Mouse (Mus musculus): ENCODE measurements at regions not wholly inside any gene's neighbourhood (a gene's known extent, or its start where the extent isn't known, plus 50 kb on each side); places are given as distances from the start of the nearest gene placed in this dataset.

DNA sequence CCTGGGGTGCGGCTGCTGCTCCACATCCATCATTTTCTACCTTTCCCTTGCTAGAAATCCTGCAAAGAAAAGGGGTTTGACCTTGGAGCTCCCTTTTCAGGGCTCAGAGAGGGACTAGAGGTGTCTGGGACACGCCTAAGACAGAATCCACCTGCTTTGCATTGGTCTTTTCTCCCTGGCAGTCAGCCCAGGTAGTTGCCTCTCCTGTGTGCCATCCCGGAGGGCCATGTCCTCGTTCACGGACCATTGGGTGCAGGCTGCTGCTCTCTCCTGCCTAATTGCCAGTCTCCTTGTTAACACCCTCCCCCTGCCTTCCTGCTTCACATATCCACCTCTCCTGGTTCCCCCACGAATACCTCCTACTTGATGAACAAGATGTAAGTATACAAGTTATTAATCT is 175.5 kb upstream of the 4931429L15Rik start:
- Histone ChIP-seq H3K4me3 (ENCODE audit: insufficient read depth, poor library complexity, severe bottlenecking) (no peak overlapping the region), H3K27me3 (ENCODE audit: control insufficient read depth, insufficient read depth, insufficient read length) (no peaks in the 10 kb centered on the region)

DNA sequence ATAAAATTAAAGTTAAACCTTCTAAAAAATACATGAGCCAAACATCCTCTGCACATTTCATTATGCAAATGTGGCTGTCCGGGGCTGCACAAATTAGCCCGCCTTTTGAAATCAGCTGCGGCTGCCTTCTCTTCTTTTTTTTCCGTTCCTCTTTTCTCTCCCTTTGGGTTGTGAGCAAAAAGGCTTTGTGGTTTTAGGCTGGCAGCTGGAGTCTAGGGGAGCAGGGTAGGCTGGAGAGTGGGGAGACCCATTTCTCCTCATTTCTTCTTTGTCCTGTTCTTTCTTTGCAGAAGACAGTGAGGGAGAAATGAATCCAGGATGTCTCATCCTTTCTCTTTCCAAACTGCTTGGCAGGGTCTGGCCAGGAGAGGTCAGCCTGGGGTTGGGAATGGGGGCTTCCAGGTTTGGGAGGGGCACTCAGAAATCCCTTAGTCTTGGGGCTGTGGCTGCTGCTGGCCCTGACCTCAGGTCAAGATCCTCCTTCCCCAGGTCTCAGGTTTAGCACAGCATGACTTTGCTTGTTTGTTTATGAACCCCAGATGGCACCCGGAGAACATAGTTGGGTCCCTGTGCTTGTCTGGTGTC is 163.2 kb upstream of the 4931429L15Rik start:
- no peak for TF ChIP-seq MYOD1 (IDR thresholded peaks at IDR 0.05; ENCODE audit: control insufficient read depth, insufficient read length, low read depth)
- TF ChIP-seq CEBPB (IDR thresholded peaks at IDR 0.05; ENCODE audit: low read depth), result no peak
- TF ChIP-seq MYOG (IDR thresholded peaks at IDR 0.05; ENCODE audit: control insufficient read depth, extremely low read depth, insufficient read length), result no peak
- TF ChIP-seq MAX (IDR thresholded peaks at IDR 0.05), result no peak
- no peak for TF ChIP-seq FOSL1 (IDR thresholded peaks at IDR 0.05; ENCODE audit: insufficient read depth, low read length, poor library complexity, severe bottlenecking)
- no peak for TF ChIP-seq CTCF (IDR thresholded peaks at IDR 0.05; ENCODE audit: control insufficient read depth, insufficient read depth, insufficient read length)
- TF ChIP-seq USF1 (IDR thresholded peaks at IDR 0.05; ENCODE audit: low read depth), result no peak
- no peak overlapping the region for H3K4me3 ChIP-seq (ENCODE audit: insufficient read depth, poor library complexity, severe bottlenecking)
- no peaks in the 10 kb centered on the region for H3K36me3 ChIP-seq (ENCODE audit: control insufficient read depth, insufficient read depth)
- H3ac ChIP-seq (ENCODE audit: control insufficient read depth, insufficient read length, low read depth), result no peak overlapping the region
- no peaks in the 10 kb centered on the region for H3K79me3 ChIP-seq (ENCODE audit: low read depth)
- H3K79me2 ChIP-seq (ENCODE audit: control insufficient read depth, insufficient read depth), result no peaks in the 10 kb centered on the region
- H3K27me3 ChIP-seq (ENCODE audit: control insufficient read depth, insufficient read depth, insufficient read length), result no peaks in the 10 kb centered on the region

More for the DNA sequence above, 175.5 kb upstream of the 4931429L15Rik start:
- H3ac ChIP-seq (ENCODE audit: control insufficient read depth, insufficient read length, low read depth), result no peak overlapping the region
- TF ChIP-seq USF1 (IDR thresholded peaks at IDR 0.05; ENCODE audit: low read depth), result no peak
- TF ChIP-seq MYOG (IDR thresholded peaks at IDR 0.05; ENCODE audit: control insufficient read depth, extremely low read depth, insufficient read length), result no peak
- TF ChIP-seq CEBPB (IDR thresholded peaks at IDR 0.05; ENCODE audit: low read depth), result no peak
- no peak for TF ChIP-seq MAX (IDR thresholded peaks at IDR 0.05)
- TF ChIP-seq FOSL1 (IDR thresholded peaks at IDR 0.05; ENCODE audit: insufficient read depth, low read length, poor library complexity, severe bottlenecking), result no peak
- no peak for TF ChIP-seq CTCF (IDR thresholded peaks at IDR 0.05; ENCODE audit: control insufficient read depth, insufficient read depth, insufficient read length)
- TF ChIP-seq MYOD1 (IDR thresholded peaks at IDR 0.05; ENCODE audit: control insufficient read depth, insufficient read length, low read depth), result no peak
- no peaks in the 10 kb centered on the region for H3K36me3 ChIP-seq (ENCODE audit: control insufficient read depth, insufficient read depth)
- no peaks in the 10 kb centered on the region for H3K79me2 ChIP-seq (ENCODE audit: control insufficient read depth, insufficient read depth)
- no peaks in the 10 kb centered on the region for H3K79me3 ChIP-seq (ENCODE audit: low read depth)

DNA sequence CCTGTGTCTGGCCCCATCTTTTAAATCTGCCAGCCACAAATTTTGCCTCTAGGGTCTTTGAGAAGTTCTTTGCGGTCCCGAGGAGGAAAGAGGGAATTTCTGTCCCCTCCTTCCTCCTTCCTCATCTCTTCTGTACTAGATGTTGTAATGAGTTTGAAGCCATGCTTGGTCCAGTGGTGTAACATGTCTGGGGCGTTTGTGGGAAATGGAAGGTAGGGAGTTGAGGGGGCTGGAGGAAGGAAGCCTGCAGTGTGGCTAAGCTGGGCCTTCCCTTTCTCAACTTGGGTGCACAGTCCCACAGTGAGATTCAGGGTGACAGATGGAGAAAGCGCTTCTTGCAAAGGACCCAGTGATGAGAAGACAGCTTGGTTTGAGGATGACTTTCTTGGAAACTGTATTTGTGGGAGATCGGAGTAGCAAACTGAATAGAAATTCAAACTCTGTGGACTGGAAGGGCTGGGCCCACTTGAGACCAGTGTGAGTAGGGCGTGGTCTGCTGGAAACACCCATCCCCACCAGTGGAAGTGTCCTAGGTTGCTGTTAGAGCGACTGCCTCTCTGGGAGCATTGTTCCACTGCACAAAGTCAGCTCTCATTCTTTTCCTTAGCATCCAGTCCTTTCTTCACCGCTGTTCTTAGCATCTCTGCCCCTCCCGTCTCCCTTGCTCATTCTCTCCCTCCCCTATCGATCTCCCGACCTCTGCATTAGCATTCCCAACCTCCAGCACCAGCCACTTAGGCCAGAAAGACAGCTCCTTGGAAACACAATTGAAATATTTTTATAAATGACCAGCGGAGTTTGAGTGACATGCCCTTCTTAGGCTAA is 162.5 kb upstream of the 4931429L15Rik start:
- Histone ChIP-seq H3K79me2 (ENCODE audit: control insufficient read depth, insufficient read depth) (no peaks in the 10 kb centered on the region), H3K4me3 (ENCODE audit: insufficient read depth, poor library complexity, severe bottlenecking) (no peak overlapping the region), H3K36me3 (ENCODE audit: control insufficient read depth, insufficient read depth) (no peaks in the 10 kb centered on the region), H3K27me3 (ENCODE audit: control insufficient read depth, insufficient read depth, insufficient read length) (no peaks in the 10 kb centered on the region), H3K79me3 (ENCODE audit: low read depth) (no peaks in the 10 kb centered on the region), H3ac (ENCODE audit: control insufficient read depth, insufficient read length, low read depth) (no peak overlapping the region)
- TF ChIP-seq FOSL1 (IDR thresholded peaks at IDR 0.05; ENCODE audit: insufficient read depth, low read length, poor library complexity, severe bottlenecking) (no peak), MYOD1 (IDR thresholded peaks at IDR 0.05; ENCODE audit: control insufficient read depth, insufficient read length, low read depth) (no peak), MYOG (IDR thresholded peaks at IDR 0.05; ENCODE audit: control insufficient read depth, extremely low read depth, insufficient read length) (no peak), USF1 (IDR thresholded peaks at IDR 0.05; ENCODE audit: low read depth) (no peak), MAX (IDR thresholded peaks at IDR 0.05) (no peak), CEBPB (IDR thresholded peaks at IDR 0.05; ENCODE audit: low read depth) (no peak), CTCF (IDR thresholded peaks at IDR 0.05; ENCODE audit: control insufficient read depth, insufficient read depth, insufficient read length) (no peak)

DNA sequence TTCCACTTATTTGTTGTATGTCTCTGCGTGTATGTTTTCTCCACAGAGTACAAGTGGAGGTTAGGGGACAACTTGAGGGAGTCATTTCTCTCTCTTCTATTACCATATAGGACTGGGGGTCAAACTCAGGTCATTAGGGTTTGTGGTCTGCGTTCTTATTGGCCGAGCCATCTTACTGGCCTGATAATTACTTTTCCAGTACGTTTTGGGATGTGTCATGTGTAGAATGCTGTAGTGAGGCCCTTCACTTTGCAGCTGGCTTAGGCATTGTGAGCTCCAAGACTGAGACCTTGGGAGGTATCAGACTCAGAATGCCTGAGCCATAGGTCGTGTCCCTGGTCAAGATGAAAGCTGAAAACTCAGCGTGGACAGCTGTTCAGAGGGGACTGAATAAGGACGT is 161.7 kb upstream of the 4931429L15Rik start:
- Histone ChIP-seq H3K79me3 (ENCODE audit: low read depth) (no peaks in the 10 kb centered on the region), H3K4me3 (ENCODE audit: insufficient read depth, poor library complexity, severe bottlenecking) (no peak overlapping the region), H3K27me3 (ENCODE audit: control insufficient read depth, insufficient read depth, insufficient read length) (no peaks in the 10 kb centered on the region), H3K79me2 (ENCODE audit: control insufficient read depth, insufficient read depth) (no peaks in the 10 kb centered on the region), H3ac (ENCODE audit: control insufficient read depth, insufficient read length, low read depth) (no peak overlapping the region), H3K36me3 (ENCODE audit: control insufficient read depth, insufficient read depth) (no peaks in the 10 kb centered on the region)
- no peak for TF ChIP-seq MYOD1 (IDR thresholded peaks at IDR 0.05; ENCODE audit: control insufficient read depth, insufficient read length, low read depth)
- no peak for TF ChIP-seq FOSL1 (IDR thresholded peaks at IDR 0.05; ENCODE audit: insufficient read depth, low read length, poor library complexity, severe bottlenecking)
- TF ChIP-seq USF1 (IDR thresholded peaks at IDR 0.05; ENCODE audit: low read depth), result no peak
- TF ChIP-seq MAX (IDR thresholded peaks at IDR 0.05), result no peak
- no peak for TF ChIP-seq CEBPB (IDR thresholded peaks at IDR 0.05; ENCODE audit: low read depth)
- no peak for TF ChIP-seq MYOG (IDR thresholded peaks at IDR 0.05; ENCODE audit: control insufficient read depth, extremely low read depth, insufficient read length)
- no peak for TF ChIP-seq CTCF (IDR thresholded peaks at IDR 0.05; ENCODE audit: control insufficient read depth, insufficient read depth, insufficient read length)

DNA sequence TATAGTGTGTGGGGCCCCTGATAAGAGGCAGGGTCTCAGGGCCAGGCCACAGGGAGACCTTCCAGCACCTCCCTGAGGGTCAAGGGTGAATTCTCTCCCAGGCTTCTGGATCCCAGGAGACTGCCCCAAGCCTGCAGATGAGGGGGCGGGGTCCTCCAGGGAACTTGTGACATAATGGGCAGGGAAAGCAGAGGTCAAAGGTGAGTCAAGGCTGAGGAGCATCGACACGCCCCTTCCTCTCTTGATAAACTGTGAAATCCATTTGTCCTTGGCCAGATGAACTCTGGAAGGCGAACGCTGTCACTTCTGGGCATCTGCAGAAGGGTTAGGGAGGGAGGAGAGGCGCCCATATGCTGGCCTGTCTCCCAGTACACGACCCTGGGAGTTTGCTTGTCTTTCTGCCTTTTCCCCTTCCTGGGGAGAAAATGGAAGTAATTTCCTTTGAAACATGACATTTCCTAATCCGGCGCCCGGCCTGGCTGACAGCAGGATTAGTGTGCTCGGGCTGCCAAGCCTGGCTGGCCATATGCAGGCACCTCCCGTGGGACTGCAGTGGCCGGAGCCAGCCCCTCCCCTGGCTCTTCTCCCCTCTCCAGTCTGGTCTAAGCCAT is 160.4 kb upstream of the 4931429L15Rik start:
- H3K79me3 ChIP-seq (ENCODE audit: low read depth), result no peaks in the 10 kb centered on the region
- no peak overlapping the region for H3ac ChIP-seq (ENCODE audit: control insufficient read depth, insufficient read length, low read depth)
- no peak for TF ChIP-seq MAX (IDR thresholded peaks at IDR 0.05)
- no peak for TF ChIP-seq CTCF (IDR thresholded peaks at IDR 0.05; ENCODE audit: control insufficient read depth, insufficient read depth, insufficient read length)
- TF ChIP-seq CEBPB (IDR thresholded peaks at IDR 0.05; ENCODE audit: low read depth), result no peak
- no peak for TF ChIP-seq USF1 (IDR thresholded peaks at IDR 0.05; ENCODE audit: low read depth)
- TF ChIP-seq MYOD1 (IDR thresholded peaks at IDR 0.05; ENCODE audit: control insufficient read depth, insufficient read length, low read depth), result no peak
- no peak for TF ChIP-seq MYOG (IDR thresholded peaks at IDR 0.05; ENCODE audit: control insufficient read depth, extremely low read depth, insufficient read length)
- TF ChIP-seq FOSL1 (IDR thresholded peaks at IDR 0.05; ENCODE audit: insufficient read depth, low read length, poor library complexity, severe bottlenecking), result no peak

More for the DNA sequence above, 160.4 kb upstream of the 4931429L15Rik start:
- Histone ChIP-seq H3K79me2 (ENCODE audit: control insufficient read depth, insufficient read depth) (no peaks in the 10 kb centered on the region), H3K36me3 (ENCODE audit: control insufficient read depth, insufficient read depth) (no peaks in the 10 kb centered on the region), H3K4me3 (ENCODE audit: insufficient read depth, poor library complexity, severe bottlenecking) (no peak overlapping the region), H3K27me3 (ENCODE audit: control insufficient read depth, insufficient read depth, insufficient read length) (no peaks in the 10 kb centered on the region)
